Mouse (Mus musculus) urinary bladder, postnatal 25 days (tissue): ENCODE results near the gene Amigo1.

Experiments
- DNase-seq: peaks from one replicate; pipeline ENCODE4 v3.0.0; 2022; ENCODE audit warnings: low spot score

Gene Amigo1

GRCm38 (mm10) chr3:108180514-108180913 is 5.6 kb upstream of the Amigo1 start:
- DNase-seq: no peak

DNA sequence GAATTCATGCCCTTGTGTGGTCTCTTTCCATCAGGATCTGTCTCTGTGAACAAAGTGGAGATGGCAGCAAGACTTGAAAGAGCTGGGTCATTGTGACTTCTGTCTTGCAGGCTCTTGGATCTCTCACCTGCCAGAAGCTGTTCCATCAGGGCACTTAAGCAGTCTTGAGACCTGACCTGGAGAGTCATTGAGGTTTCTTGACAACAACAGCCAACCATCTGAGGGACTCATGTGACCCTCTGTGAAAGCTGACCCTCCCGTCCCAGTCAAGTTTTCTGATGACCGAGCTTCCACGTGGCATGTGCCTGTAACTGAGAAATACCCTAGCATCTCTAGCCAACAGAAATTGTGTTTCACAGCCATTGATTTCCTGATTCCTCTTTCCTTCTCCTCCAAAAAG is 1.4 kb upstream of the Amigo1 start:
- no peak for DNase-seq

- no peak for DNase-seq
Observed at GRCm38 (mm10) chr3:108185460-108186097, 556 bp upstream of the Amigo1 start.

GRCm38 (mm10) chr3:108187111-108187795 is 1.1 kb downstream of the Amigo1 start:
- no peak for DNase-seq

- no peak for DNase-seq
Observed at GRCm38 (mm10) chr3:108188716-108189490, 2.8 kb downstream of the Amigo1 start.

GRCm38 (mm10) chr3:108189897-108190296 is 3.8 kb downstream of the Amigo1 start:
- no peak for DNase-seq

DNA sequence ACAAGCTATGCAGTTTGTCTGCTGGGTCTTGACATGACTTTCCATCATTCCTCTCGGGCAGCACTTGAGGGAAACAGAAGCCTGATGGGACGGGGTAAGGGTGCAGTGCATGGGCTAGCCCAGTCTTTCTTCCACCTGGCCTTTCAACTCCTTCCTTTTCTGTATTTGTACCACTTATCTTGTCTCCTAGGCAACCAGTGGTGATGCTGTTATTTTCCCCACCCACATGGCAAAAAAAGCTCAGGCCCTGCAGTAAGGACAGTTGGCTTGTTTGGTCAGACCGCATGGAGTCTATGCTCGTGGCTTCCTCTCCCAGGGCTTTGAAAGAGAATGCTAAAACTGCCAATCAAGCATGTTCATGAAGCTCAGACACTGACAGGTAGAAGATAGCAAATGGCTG is 7.6 kb downstream of the Amigo1 start:
- no peak for DNase-seq

DNA sequence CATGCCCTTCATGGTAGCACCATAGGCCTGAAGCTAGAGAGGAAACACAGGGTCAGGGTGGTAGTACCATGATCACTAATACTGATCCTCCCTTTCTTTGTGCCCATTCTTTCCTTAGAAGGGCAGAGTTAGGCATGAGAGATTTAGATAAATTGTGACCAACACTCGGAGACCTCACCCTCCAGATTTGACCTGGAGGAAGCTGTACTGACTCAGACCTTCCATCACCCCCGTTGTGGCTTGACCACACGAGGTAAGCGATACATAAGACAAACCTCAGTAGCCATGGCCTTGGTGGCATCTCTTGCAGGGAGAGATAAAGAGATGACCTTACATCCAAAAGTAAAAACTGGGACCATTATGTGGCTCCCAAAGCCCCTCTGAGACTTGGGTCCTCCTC is 9.2 kb downstream of the Amigo1 start:
- no peak for DNase-seq

DNA sequence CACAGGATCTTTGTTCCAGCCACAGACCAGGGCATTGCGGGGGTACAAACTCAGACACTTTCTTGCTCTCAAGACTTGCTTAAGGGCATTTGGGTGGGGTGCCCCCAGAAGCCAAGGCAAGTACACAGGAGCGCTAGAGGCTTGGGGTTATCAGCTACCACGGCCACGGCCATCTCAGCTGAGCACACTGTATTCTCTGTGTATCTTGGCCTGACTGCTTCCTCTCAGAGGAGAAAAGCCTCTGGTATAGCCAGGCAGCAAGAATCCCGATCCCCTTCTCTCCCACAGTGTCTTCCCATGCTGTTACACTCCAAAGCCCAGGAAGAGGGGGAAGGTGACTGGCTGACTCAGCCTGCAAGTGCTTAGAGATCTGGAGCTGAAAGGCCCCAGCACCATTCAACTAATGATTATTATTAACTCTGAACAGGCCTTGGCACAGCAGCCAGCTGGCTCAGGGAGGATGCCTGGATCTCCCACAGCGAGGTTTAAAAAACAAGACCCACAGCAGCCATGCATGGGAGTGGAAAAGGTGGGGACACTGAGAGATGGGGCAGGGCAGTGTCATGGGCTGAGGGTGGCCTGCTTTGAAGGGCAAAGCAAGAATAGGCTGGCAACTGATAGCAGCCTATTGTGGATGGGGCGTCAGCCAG is 9.9 kb downstream of the Amigo1 start:
- DNase-seq: no peak

GRCm38 (mm10) chr3:108197066-108197497 is 10.9 kb downstream of the Amigo1 start:
- no peak for DNase-seq

- no peak for DNase-seq
Observed at GRCm38 (mm10) chr3:108199231-108199630, 13.1 kb downstream of the Amigo1 start.

- peak; percentile 93 for DNase-seq
Observed at GRCm38 (mm10) chr3:108200329-108201323, 14.5 kb downstream of the Amigo1 start, which contains the start of gene Cyb561d1. Cyb561d1 (minus strand) TSS chr3:108201212.

- no peak for DNase-seq
Observed at GRCm38 (mm10) chr3:108202506-108202905, 16.4 kb downstream of the Amigo1 start.

- DNase-seq: no peak
Observed at GRCm38 (mm10) chr3:108203212-108203611, 17.1 kb downstream of the Amigo1 start.

DNA sequence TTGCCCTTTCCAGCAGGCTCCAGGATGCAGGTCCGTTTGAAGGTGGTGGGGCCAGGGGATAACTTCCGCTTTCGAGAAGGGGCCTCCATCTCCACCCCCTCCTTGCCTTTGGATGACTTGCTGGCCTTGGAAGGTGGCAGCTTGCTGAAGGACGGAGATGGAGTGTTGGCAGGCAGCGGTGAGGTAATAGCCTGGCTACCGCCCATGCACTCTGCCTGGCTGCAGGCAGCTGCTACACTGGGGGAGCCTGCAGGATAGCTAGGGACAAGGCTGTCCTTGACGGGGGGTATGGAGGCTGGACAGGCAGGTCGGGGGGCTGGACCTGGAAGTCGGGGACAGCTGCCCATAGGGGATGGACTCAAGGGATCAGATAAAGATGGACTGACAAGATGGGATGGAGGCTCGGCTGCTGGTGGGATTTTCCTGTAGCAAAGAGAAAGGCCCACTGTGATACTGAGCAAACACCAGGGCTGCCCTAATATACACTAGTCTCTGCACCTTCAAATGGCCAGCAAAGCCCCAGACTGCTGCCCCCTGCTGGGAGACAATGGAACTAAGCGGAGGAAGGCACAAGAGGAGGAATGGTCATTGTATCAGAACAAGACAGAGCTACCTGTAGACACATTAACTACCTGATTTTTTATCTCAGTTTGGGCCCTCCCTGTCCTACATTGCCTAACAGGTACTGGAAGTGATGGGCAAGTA is 17.6 kb downstream of the Amigo1 start:
- peak; percentile 76 for DNase-seq

- DNase-seq: no peak
Observed at GRCm38 (mm10) chr3:108204470-108204869, 18.3 kb downstream of the Amigo1 start.

DNA sequence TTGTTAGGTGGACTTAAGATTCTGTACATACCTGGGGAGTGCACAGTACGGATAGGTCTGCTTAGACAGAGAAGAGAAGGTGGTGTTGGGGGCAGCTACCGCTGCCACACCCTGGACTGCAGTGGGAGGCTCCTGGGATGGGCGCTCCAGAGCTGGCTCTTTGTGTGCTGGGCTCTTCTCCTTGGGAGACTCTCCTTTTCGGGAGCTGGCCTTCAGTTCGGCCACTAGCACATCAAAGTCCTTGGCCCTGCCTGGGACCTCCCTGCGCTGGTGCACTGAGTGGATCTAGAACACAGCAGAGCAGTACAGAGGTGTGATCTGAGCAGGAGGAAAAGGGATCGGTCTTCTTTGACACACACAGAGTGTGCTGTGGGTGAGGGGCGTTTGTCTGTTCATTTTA is 19.5 kb downstream of the Amigo1 start:
- DNase-seq: no peak

DNA sequence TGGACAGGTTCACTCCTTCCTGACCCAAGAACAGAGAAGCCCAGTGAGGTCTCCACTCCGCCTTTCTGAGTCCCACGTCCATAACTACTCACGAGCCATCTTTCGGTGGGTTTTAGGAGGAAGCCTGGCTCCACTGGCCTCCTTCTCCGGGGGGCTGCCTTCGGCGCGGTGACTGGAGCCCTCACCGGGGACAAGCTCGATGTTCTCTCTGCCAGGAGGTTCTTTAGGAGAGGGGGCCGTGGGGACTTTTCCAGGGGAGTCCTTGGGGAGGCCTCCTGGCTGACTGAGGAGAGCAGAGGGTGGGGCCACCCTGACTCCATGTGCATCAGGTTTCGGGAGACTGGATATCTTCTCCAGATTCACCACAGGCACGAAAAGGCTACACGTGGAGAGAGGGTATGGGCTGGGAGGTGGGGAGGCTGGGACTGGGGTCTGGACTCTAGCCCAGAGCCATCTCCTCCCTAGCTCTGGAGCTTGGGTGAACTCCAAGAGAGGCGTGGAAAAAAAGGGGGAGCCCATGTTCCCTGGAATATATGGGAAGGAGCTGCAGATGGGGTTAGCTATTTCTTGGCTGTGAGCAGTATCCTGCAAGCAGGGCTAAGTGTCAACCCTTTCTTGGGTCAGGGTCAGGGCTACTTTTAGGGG is 20.7 kb downstream of the Amigo1 start:
- DNase-seq: no peak

GRCm38 (mm10) chr3:108209001-108209400 is 22.9 kb downstream of the Amigo1 start:
- DNase-seq: no peak

DNA sequence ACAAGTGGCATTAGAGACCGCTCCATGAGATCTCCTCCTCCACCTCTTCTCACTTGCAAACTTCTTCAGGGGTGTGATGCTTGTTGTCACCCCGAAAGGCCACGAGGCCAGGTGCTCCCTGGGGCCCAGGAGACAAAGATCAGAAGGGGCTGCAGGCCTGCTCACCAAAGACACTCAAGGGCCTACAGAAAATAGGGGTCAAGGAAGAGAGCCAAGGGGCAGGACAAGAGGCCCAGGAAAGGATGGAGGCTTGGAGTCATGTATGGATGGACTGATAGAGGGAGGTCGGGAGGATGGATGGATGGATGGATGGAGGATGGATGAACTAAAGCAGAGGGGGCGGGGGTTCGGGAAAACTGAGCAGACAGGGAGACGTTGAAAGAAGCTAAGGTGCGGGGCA is 23.4 kb downstream of the Amigo1 start:
- DNase-seq: no peak
